In the genomic region with DNA sequence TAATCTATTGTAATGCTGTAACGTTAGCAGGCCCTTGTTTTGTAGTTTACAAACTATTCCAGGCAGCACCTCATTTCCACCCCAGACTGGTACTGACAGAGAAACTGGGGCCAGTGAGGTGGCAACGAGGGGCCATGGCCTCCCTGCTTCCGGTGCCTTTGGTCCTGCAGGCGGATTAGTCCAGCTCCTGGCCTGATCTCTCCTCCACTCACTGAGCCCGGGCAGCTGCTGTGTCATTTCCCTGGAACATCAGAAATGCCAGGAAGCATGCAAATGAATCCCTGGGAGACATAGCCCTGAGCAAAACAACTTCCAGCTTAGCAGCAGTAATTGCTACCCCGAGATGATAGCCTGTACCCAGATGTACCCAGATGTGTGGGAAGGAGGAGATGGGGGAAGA, we compare ENCODE assay signal across 11 mouse cellular contexts. TPM values are rescaled to one million over a fixed set of nuclear protein-coding genes. Genes with fewer than 3 reads are reported as not detected.
DNase-seq lines count a peak whose midpoint lies in the region; ATAC-seq and TF ChIP-seq lines count a peak whose summit lies in the region.
"Had no signal": no experiment of that assay in that cellular context is flagged by ENCODE, and none has a peak within 500 bp of the region (broad histone marks: within the 10 kb centered on the region; RNA-seq: fewer than 3 reads in every experiment).

No protein-coding gene starts in this region.

- no peak for TF ChIP-seq CTCF in olfactory bulb, adult 2 months (IDR thresholded peaks at IDR 0.05; ENCODE audit: insufficient read depth, low read depth, low read length)

- H3K4me2 ChIP-seq in hindbrain, embryonic 14.5 days (replicated peaks), result no peak overlapping the region
- H3K4me2 ChIP-seq: heart, embryonic 13.5 days; liver, embryonic 12.5 days had no signal

- TF ChIP-seq POLR2A in olfactory bulb, adult 2 months (IDR thresholded peaks at IDR 0.05; ENCODE audit: insufficient read depth, low read depth, low read length), result no peak

- peaks cover 10% of the 10 kb centered on the region for H3K4me1 ChIP-seq in embryonic facial prominence, embryonic 10.5 days
- H3K4me1 ChIP-seq in hindbrain, embryonic 14.5 days (replicated peaks; ENCODE audit: control insufficient read depth, insufficient read depth, low read length), result no peaks in the 10 kb centered on the region
- H3K4me1 ChIP-seq in olfactory bulb, adult 2 months (ENCODE audit: control insufficient read depth, insufficient read depth, low read length), result peaks cover 9% of the 10 kb centered on the region

- peak overlapping the region; percentile 74 for H3K27ac ChIP-seq in embryonic facial prominence, embryonic 10.5 days (replicated peaks)
- H3K27ac ChIP-seq in hindbrain, embryonic 14.5 days, result 0 out of 2 replicates have a peak overlapping the region, but pooled peaks have one; percentile 51
- peak overlapping the region; percentile 87 for H3K27ac ChIP-seq in olfactory bulb, adult 2 months (ENCODE audit: insufficient read depth, low read depth, low read length)
- H3K27ac ChIP-seq: heart, embryonic 13.5 days; liver, embryonic 12.5 days had no signal

- H3K9me3 ChIP-seq in embryonic facial prominence, embryonic 10.5 days, result no peaks in the 10 kb centered on the region
- no peaks in the 10 kb centered on the region for H3K9me3 ChIP-seq in hindbrain, embryonic 14.5 days (ENCODE audit: control insufficient read depth, low read length)
- H3K9me3 ChIP-seq: heart, embryonic 13.5 days; liver, embryonic 12.5 days had no signal

- no peaks in the 10 kb centered on the region for H3K36me3 ChIP-seq in embryonic facial prominence, embryonic 10.5 days (replicated peaks)
- no peaks in the 10 kb centered on the region for H3K36me3 ChIP-seq in hindbrain, embryonic 14.5 days (replicated peaks; ENCODE audit: control insufficient read depth, insufficient read depth)
- H3K36me3 ChIP-seq: heart, embryonic 13.5 days; liver, embryonic 12.5 days had no signal

- DNase-seq in kidney, postnatal 10 days, result peak; percentile 16
- no peak for DNase-seq in kidney, postnatal 14 days
- peak; percentile 44 for DNase-seq in embryonic facial prominence, embryonic 10.5 days (ENCODE audit: low spot score)
- DNase-seq in hindbrain, embryonic 14.5 days (ENCODE audit: low spot score), result no peak
- no peak for DNase-seq in left cerebral cortex, postnatal 14 days (ENCODE audit: low spot score in 2 of 2)
- no peak for DNase-seq in right cerebral cortex, postnatal 25 days

- intact Hi-C loops in left cerebral cortex, postnatal 14 days (cut with DNase I), result loop anchor here (10.0 kb wide), 1 partner anchor 318 kb away; no protein-coding TSS in a partner anchor

- H3K27me3 ChIP-seq in embryonic facial prominence, embryonic 10.5 days (replicated peaks; ENCODE audit: low read depth, poor library complexity, severe bottlenecking), result peaks cover 66% of the 10 kb centered on the region
- H3K27me3 ChIP-seq in hindbrain, embryonic 14.5 days (ENCODE audit: control insufficient read depth, insufficient read depth, low read length), result no peaks in the 10 kb centered on the region
- H3K27me3 ChIP-seq: CH12.LX had no signal

- H3K9ac ChIP-seq in hindbrain, embryonic 14.5 days, result no peak overlapping the region
- H3K9ac ChIP-seq: heart, embryonic 13.5 days; liver, embryonic 12.5 days had no signal

- 27% methylated on average over 6 of the region's 6 CpGs for WGBS in embryonic facial prominence, embryonic 10.5 days
- 27% methylated on average over 6 of the region's 6 CpGs for WGBS in hindbrain, embryonic 14.5 days
- 29% methylated on average over 6 of the region's 6 CpGs for WGBS in olfactory bulb, adult 2 months

- ATAC-seq in hindbrain, embryonic 14.5 days (ENCODE audit: low FRiP score), result no peak
- no peak for ATAC-seq in inflammation-experienced regulatory T-cells, adult 6 months
- ATAC-seq: liver, embryonic 12.5 days had no signal

- no peak overlapping the region for H3K4me3 ChIP-seq in embryonic facial prominence, embryonic 10.5 days
- no peak overlapping the region for H3K4me3 ChIP-seq in hindbrain, embryonic 14.5 days (replicated peaks; ENCODE audit: low read length)
- no peak overlapping the region for H3K4me3 ChIP-seq in olfactory bulb, adult 2 months (ENCODE audit: insufficient read depth, low read depth, low read length)
- H3K4me3 ChIP-seq: heart, embryonic 13.5 days; liver, embryonic 12.5 days had no signal

RNA-seq across cellular contexts. Expression of a gene that starts 10.1 kb away (rescaled TPM):
- 23.2 and 23.6 TPM in 2 replicates for polyA plus RNA-seq in embryonic facial prominence, embryonic 10.5 days (2016; fragmentation: Nextera tagmentation; extraction: Ambion mirVana)
- 2.0 and 2.3 TPM in 2 replicates for polyA plus RNA-seq in hindbrain, embryonic 14.5 days (2014; fragmentation: Nextera tagmentation; extraction: Ambion mirVana)
- polyA plus RNA-seq in olfactory bulb, adult 2 months (2012; ENCODE audit: insufficient read depth, insufficient read length, low replicate concordance, missing spikeins), result not detected in 2 replicates
- under 1 TPM; 0.06 to 0.15 TPM for total RNA-seq in left cerebral cortex, postnatal 14 days (2021)
- 10 to 100 TPM in 1 of 3 experiments, 1 to 10 TPM in 2; 1.8 to 10.3 (median 2.9) TPM for polyA plus RNA-seq in inflammation-experienced regulatory T-cells, adult 6 months (2017; shearing (Covaris generic))

RNA-seq across cellular contexts. Expression of a gene that starts 22.2 kb away (rescaled TPM):
- polyA plus RNA-seq in embryonic facial prominence, embryonic 10.5 days (2016; fragmentation: Nextera tagmentation; extraction: Ambion mirVana), result 702 and 707 TPM in 2 replicates
- 408 and 462 TPM in 2 replicates for polyA plus RNA-seq in hindbrain, embryonic 14.5 days (2014; fragmentation: Nextera tagmentation; extraction: Ambion mirVana)
- polyA plus RNA-seq in olfactory bulb, adult 2 months (2012; ENCODE audit: insufficient read depth, insufficient read length, low replicate concordance, missing spikeins), result 746 TPM in 1 of 2 replicates, not detected in the other
- 100 to 1,000 TPM; 395 to 481 TPM for total RNA-seq in left cerebral cortex, postnatal 14 days (2021)
- 1,000 to 10,000 TPM; 1,205 to 2,057 (median 1,820) TPM for polyA plus RNA-seq in inflammation-experienced regulatory T-cells, adult 6 months (2017; shearing (Covaris generic))

RNA-seq across cellular contexts. Expression of a gene that starts 47.7 kb away (rescaled TPM):
- 86.5 and 92.1 TPM in 2 replicates for polyA plus RNA-seq in embryonic facial prominence, embryonic 10.5 days (2016; fragmentation: Nextera tagmentation; extraction: Ambion mirVana)
- polyA plus RNA-seq in hindbrain, embryonic 14.5 days (2014; fragmentation: Nextera tagmentation; extraction: Ambion mirVana), result 58.2 and 60.2 TPM in 2 replicates
- not detected in 2 replicates for polyA plus RNA-seq in olfactory bulb, adult 2 months (2012; ENCODE audit: insufficient read depth, insufficient read length, low replicate concordance, missing spikeins)
- total RNA-seq in left cerebral cortex, postnatal 14 days (2021), result 10 to 100 TPM; 15.2 to 22.2 TPM
- polyA plus RNA-seq in inflammation-experienced regulatory T-cells, adult 6 months (2017; shearing (Covaris generic)), result 10 to 100 TPM; 39.7 to 49.5 (median 45.1) TPM

Comparison
In these comparisons a context has a peak if more than half of its experiments do, and no peak if none do; other contexts are left out.
1. DNase-seq: peak in kidney, postnatal 10 days (single experiment) and embryonic facial prominence, embryonic 10.5 days (single experiment); none in kidney, postnatal 14 days (single experiment), hindbrain, embryonic 14.5 days (single experiment), left cerebral cortex, postnatal 14 days (0 of 2) and right cerebral cortex, postnatal 25 days (single experiment).
2. RNA of a gene that starts 47.7 kb away (polyA plus RNA-seq): 86.5 to 92.1 TPM in embryonic facial prominence, embryonic 10.5 days, 58.2 to 60.2 TPM in hindbrain, embryonic 14.5 days and 39.7 to 49.5 TPM in inflammation-experienced regulatory T-cells, adult 6 months; not detected in olfactory bulb, adult 2 months; every median in the first group is over 10 times any median in the second.
3. Peak in every context shown above with its lines, with median percentiles within 50 percentile points of each other: H3K27ac ChIP-seq.